Mouse (Mus musculus): ENCODE data around the gene Lamp1.

Gene Lamp1

GRCm38 (mm10) chr8:13163563-13163962 is 4.6 kb downstream of the Lamp1 start:
- no peak for DNase-seq (ENCODE audit: low read depth)

DNA sequence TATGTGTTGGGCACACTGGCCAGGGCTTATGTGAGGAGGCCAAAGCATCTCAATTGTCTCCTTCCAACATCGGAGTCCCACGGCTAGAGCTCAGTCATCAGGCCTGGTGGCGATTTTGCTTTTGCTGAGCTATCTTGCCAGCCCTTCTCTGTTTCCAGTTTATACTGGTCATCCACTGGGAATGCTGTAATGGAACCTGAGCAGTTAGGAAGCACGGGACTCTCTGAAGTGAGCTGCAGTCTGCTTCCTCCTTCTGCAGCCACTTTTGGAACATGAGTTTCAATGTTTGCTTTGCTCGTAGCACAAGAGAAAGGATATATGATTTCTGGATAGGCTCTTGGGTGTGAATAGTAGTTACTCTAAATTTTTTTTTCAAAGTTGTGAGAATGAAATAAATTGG is 5.4 kb downstream of the Lamp1 start:
- no peak for DNase-seq (ENCODE audit: low read depth)

GRCm38 (mm10) chr8:13170510-13170909 is 11.5 kb downstream of the Lamp1 start:
- DNase-seq (ENCODE audit: low read depth): no peak

- DNase-seq (ENCODE audit: low read depth): no peak
Observed at GRCm38 (mm10) chr8:13174305-13174704, 15.3 kb downstream of the Lamp1 start.

DNA sequence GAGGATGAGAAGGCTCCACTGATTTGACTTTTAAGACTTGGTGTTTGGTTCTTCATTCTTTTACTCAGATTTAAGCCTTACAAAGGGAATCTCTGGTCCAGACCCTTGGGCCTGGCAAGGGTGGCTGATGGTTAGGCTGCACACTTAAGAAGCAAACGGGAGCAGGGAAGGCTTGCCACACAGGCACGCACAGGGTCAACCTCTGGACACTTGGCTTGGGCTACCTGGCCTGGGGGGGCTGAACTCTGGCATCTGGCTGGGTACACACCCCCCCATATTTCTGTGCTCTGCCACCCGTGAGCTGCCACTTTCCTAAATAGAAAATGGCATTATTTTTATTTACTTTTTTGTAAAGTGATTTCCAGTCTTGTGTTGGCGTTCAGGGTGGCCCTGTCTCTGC is 15.8 kb downstream of the Lamp1 start:
- no peak for DNase-seq (ENCODE audit: low read depth)

GRCm38 (mm10) chr8:13175650-13176049 is 16.7 kb downstream of the Lamp1 start:
- DNase-seq (ENCODE audit: low read depth): no peak

GRCm38 (mm10) chr8:13177173-13177852 is 18.4 kb downstream of the Lamp1 start:
- no peak for DNase-seq (ENCODE audit: low read depth)

- no peak for DNase-seq (ENCODE audit: low read depth)
Observed at GRCm38 (mm10) chr8:13178137-13178536, 19.2 kb downstream of the Lamp1 start.

DNA sequence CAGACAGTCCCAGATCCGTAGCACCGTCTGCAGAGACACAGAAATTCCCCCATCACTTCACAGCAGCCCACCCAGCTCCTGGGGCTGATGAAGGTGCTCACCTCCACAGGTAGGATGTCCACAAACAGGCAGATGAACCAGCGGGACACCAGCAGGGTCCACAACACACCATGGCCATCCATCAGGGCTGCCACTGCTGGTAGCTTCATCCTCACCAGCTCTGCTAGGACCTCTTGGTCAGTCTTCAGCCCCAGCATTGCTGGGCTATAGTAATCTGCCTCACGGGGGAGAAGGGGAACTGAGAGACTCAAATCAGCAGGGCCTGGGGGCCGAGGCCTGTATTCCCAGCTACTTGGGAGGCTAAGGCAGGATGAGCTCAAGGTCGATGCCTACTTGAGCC is 20.5 kb downstream of the Lamp1 start:
- DNase-seq (ENCODE audit: low read depth): no peak

DNA sequence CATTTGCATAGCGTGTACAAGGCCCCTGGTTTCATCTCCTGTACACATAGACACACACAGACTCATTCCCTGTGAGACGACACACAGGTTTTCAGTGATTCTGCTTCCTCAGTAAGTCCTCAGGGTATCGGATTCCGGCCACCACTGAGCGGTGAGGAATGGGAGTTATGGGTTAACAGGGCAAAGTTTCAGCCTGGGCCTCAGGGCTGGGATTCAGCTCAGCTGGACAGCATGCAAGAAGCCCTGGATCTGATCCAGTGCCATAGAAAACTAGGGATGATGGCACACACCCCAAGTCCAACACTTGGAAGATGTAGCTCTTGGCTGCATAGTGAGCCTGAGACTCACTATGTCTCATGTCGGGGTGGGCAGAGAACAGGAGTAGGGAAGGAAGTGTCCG is 21.0 kb downstream of the Lamp1 start:
- no peak for DNase-seq (ENCODE audit: low read depth)

DNA sequence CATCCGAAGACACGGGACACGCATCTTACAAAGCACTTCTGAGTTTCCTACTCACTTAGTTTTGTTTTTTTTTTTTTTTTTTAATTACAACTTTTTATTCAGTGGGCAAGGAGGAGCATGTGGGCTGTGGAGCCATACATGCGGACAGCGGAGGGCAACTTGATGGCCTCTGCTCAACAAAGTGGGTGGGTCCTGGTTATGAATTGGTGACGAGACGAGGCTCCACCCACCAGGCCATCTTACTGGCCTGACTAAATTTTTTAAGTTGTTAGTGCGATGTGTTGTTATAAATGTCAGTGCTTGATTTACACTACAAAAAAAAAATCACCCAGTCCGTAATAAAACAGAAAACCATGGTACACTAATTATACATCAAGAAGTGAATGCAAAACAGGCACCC is 21.4 kb downstream of the Lamp1 start:
- no peak for DNase-seq (ENCODE audit: low read depth)

- no peak for DNase-seq (ENCODE audit: low read depth)
Observed at GRCm38 (mm10) chr8:13180911-13181690, 22.1 kb downstream of the Lamp1 start.

GRCm38 (mm10) chr8:13181691-13181976 is 22.7 kb downstream of the Lamp1 start:
- no peak for DNase-seq (ENCODE audit: low read depth)

DNA sequence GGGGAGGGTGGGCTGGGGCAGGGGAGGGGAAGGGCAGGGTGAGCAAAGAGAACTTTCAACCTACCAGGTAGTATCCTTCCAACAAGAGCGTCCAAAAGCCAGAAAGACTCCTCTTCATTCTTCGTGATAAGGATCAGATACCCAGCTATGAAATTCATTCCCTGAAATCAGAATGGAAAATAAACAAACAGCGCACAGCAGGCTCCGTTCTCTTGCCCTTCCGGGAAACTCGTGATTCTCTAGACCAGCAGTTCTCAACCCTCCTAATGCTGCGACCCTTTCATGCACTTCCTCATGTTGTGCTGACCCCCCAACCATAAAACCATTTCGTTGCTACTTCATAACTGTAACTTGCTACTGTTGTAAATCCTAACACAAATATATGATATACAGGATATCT is 27.9 kb downstream of the Lamp1 start:
- no peak for DNase-seq (ENCODE audit: low read depth)

DNA sequence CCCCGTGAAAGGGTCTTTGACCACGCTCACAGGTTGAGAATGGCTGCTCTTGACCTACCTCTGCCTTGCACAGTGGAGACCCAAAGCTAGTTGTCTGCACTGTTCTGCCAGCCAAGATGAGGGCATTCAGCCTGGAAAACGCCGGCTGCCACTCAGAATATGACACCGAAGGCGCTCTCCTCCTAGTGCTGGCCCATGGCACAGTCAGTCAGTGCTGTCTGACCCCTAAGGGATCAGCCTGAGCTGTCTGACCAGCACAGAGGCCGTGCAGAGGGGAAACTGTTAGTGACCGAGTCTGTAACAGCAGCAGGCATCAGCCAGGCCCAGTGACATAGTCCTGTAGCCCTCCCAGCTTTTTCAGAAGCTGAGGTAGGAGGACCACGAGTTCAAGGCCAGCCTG is 28.3 kb downstream of the Lamp1 start:
- no peak for DNase-seq (ENCODE audit: low read depth)

DNA sequence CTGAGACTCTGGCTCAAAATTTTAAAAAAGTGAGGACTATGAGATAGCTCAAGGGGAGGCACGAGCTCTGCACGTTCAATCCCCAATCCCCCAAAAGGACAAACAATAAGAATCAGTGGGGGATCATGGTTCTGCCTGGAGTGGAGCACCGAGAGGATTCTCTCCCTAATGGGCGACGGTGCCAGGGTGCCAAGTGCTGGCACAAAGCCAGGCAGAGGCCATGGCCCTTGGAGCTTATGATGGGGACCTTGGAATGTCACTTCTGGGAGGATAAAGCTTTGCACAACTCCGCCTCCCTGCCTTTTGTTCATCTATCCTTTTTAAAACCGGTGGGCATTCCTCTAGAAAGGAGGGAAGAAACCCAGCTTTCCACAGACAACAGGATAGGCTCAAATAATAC is 28.7 kb downstream of the Lamp1 start:
- no peak for DNase-seq (ENCODE audit: low read depth)

GRCm38 (mm10) chr8:13188052-13188555 is 29.1 kb downstream of the Lamp1 start:
- DNase-seq (ENCODE audit: low read depth): no peak

- no peak for DNase-seq (ENCODE audit: low read depth)
Observed at GRCm38 (mm10) chr8:13188857-13189256, 29.9 kb downstream of the Lamp1 start.

DNA sequence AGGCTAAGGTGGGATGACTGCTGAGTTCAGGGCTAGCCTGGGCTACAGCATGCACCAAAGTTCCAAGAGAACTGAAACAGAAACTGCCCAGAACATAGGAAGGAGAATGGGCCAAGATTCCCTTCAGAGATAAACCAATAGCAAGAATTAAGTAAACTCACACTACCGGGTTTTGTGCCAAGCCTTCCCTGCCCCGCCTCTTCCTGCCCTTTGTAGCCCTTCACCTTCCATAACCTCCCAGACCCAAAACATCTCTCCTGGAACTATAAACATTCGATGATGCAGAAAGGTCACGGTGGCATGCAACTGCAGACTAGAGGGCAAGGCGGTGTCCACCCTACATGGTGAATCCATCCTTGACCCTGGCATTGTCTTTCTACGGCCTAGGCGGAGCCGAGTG is 31.3 kb downstream of the Lamp1 start:
- no peak for DNase-seq (ENCODE audit: low read depth)

DNA sequence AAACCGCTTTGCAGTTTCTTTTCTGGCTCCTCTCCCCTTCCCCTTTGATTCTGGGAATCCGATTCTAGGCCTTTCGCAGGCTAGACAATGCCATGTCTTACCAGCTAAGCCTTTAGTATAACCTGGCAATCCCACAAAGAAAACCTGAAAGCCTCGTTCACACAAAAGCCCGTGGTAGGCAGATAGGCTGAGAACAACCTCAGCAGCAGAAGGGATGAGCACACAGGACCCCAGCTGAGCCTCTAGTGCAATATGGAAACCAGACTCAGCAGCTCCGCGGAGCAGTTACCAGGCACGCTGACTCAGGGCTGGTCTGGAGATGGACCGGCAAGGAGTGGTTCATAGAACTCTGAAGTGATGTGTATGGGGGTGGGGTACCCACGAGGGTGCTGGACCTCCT is 35.9 kb downstream of the Lamp1 start:
- no peak for DNase-seq (ENCODE audit: low read depth)

GRCm38 (mm10) chr8:13197493-13197892 is 38.5 kb downstream of the Lamp1 start:
- DNase-seq (ENCODE audit: low read depth): no peak

DNA sequence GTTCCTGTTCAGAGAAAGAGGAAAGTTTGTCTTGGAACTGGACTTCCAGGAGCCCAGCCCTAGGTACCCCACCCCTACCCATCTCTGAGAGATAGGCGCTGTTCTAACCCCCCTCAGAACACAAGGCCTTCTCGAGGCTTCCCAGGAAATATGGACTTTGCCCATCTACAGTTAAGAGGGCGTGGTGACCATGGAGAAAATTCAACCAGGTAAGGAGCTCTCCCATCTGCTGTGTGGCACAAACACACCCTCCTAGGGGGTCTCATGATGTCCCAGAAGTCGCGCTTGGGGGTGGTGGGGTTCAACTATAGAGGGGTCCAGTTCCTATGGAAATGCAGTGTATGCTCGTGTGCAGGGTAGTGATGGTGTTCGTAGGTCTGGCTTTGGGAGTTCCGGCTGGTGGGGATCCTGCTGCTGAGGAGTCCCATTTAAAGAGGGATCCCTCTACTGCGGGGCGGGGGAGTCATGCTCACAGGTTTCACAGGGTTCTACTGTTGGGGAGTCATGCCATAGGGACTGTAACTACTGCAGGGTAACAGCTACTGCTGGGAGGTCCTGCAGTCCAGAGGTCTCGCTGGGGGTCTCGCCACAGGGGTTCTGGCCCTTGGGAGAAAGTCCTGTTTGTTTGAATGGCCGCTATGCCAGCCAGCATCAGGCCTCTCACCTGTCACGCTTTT is 40.6 kb downstream of the Lamp1 start:
- no peak for DNase-seq (ENCODE audit: low read depth)

GRCm38 (mm10) chr8:13200301-13201012 is 41.5 kb downstream of the Lamp1 start, which contains the start of gene Grtp1:
Gene Grtp1 (minus strand): TSS chr8:13200620.
- no peak for DNase-seq (ENCODE audit: low read depth)
